ENCODE assay signal across 10 mouse cellular contexts in the genomic region with DNA sequence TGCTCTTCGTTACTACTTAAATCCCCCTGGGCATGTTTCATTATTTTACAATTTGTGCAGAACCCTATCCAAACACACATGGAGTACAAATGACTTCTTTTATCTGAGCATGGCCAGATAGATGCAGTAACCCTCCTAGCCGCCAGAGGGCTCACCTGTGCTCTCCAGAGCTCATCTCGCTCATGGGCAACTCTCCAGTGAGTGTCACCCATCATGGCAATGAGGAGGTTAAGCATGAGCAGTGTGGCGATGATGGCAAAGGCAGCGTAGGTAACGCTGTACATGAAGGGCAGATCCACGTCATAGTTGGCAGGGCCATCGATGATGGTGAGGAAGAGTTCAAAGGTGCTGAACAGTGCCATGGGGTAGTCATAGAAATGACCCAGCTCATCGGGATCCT. TPM values are rescaled to one million over a fixed set of nuclear protein-coding genes. Genes with fewer than 3 reads are reported as not detected.
DNase-seq lines count a peak whose midpoint lies in the region; ATAC-seq lines count a peak whose summit lies in the region.
"Had no signal": no experiment of that assay in that cellular context is flagged by ENCODE, and none has a peak within 500 bp of the region (broad histone marks: within the 10 kb centered on the region; RNA-seq: fewer than 3 reads in every experiment).

No protein-coding gene starts in this region.

- no peak overlapping the region for H3K27ac ChIP-seq in midbrain, embryonic 11.5 days (ENCODE audit: low read depth, low read length)
- no peak overlapping the region for H3K27ac ChIP-seq in midbrain, embryonic 10.5 days (replicated peaks)
- H3K27ac ChIP-seq: neural tube, embryonic 13.5 days had no signal

- no peak overlapping the region for H3K9ac ChIP-seq in midbrain, embryonic 11.5 days (ENCODE audit: low read length)
- H3K9ac ChIP-seq: neural tube, embryonic 13.5 days had no signal

- no peaks in the 10 kb centered on the region for H3K36me3 ChIP-seq in midbrain, embryonic 11.5 days (ENCODE audit: control insufficient read depth, insufficient read depth, low read length)
- peaks cover 18% of the 10 kb centered on the region; the same call in 1 of the 2 replicates for H3K36me3 ChIP-seq in midbrain, embryonic 10.5 days

- peak; percentile 4 for DNase-seq in embryo, embryonic 11 days
- no peak for DNase-seq in embryo, embryonic 10 days (ENCODE audit: low spot score)
- peak; percentile 80 for DNase-seq in midbrain, embryonic 11.5 days (ENCODE audit: low spot score, missing footprints)
- DNase-seq in midbrain, embryonic 10.5 days (ENCODE audit: low spot score) = no peak
- no peak for DNase-seq in ovary, postnatal 14 days (ENCODE audit: low spot score)
- no peak for DNase-seq in layer of hippocampus, adult 18-20 months (ENCODE audit: low spot score in 2 of 2)

- no peaks in the 10 kb centered on the region for H3K9me3 ChIP-seq in midbrain, embryonic 11.5 days (ENCODE audit: control insufficient read depth, low read length)
- no peaks in the 10 kb centered on the region for H3K9me3 ChIP-seq in midbrain, embryonic 10.5 days (replicated peaks)
- H3K9me3 ChIP-seq: neural tube, embryonic 13.5 days had no signal

- WGBS in midbrain, embryonic 11.5 days = 71% methylated on average over 9 of the region's 9 CpGs
- 69% methylated on average over 9 of the region's 9 CpGs for WGBS in midbrain, embryonic 10.5 days

- H3K4me1 ChIP-seq in midbrain, embryonic 11.5 days (ENCODE audit: control insufficient read depth, insufficient read depth, low read length) = no peaks in the 10 kb centered on the region
- H3K4me1 ChIP-seq in midbrain, embryonic 10.5 days = no peaks in the 10 kb centered on the region
- H3K4me1 ChIP-seq: neural tube, embryonic 13.5 days had no signal

- no peak overlapping the region for H3K4me3 ChIP-seq in midbrain, embryonic 11.5 days (ENCODE audit: low read depth, low read length)
- H3K4me3 ChIP-seq in midbrain, embryonic 10.5 days = no peak overlapping the region
- H3K4me3 ChIP-seq: neural tube, embryonic 13.5 days had no signal

- ATAC-seq in midbrain, embryonic 11.5 days (ENCODE audit: low FRiP score) = peak; percentile 47; the same call in 1 of the 2 replicates
- peak; percentile 84 for ATAC-seq in erythroblast, adult 5-6 weeks (replicated peaks; ENCODE audit: low FRiP score, poor library complexity, severe bottlenecking)
- ATAC-seq in megakaryocyte progenitor cell, adult 5-6 weeks (replicated peaks; ENCODE audit: poor library complexity) = peak; percentile 92

- no peak overlapping the region for H3K4me2 ChIP-seq in midbrain, embryonic 11.5 days
- H3K4me2 ChIP-seq: neural tube, embryonic 13.5 days had no signal

- no peaks in the 10 kb centered on the region for H3K27me3 ChIP-seq in midbrain, embryonic 11.5 days (ENCODE audit: control insufficient read depth, insufficient read depth, low read length)
- H3K27me3 ChIP-seq in midbrain, embryonic 10.5 days (ENCODE audit: low read depth, poor library complexity, severe bottlenecking) = no peaks in the 10 kb centered on the region
- H3K27me3 ChIP-seq: neural tube, embryonic 13.5 days had no signal

RNA-seq across cellular contexts. Expression of gene Trpv6, which starts 13.5 kb away (rescaled TPM):
- 0.26 and 0.27 TPM in 2 replicates for polyA plus RNA-seq in midbrain, embryonic 11.5 days (2014; fragmentation: Nextera tagmentation; extraction: Ambion mirVana)
- polyA plus RNA-seq in midbrain, embryonic 10.5 days (2016; fragmentation: Nextera tagmentation; extraction: Ambion mirVana) = 0.10 and 0.27 TPM in 2 replicates
- total RNA-seq in erythroblast, adult 5-6 weeks (2015; ENCODE audit: low replicate concordance) = not detected in 2 replicates
- total RNA-seq in erythroblast, adult 5-6 weeks (2017; ENCODE audit: low replicate concordance) = not detected in 2 replicates
- not detected in 2 replicates for total RNA-seq in megakaryocyte progenitor cell, adult 5-6 weeks (2015)
- total RNA-seq in megakaryocyte progenitor cell, adult 5-6 weeks (2017) = not detected in 2 replicates
- total RNA-seq in layer of hippocampus, adult 18-20 months (2021) = under 1 TPM; 0.59 to 0.81 TPM

RNA-seq across cellular contexts. Expression of gene Ephb6, which starts 17.4 kb away (rescaled TPM):
- polyA plus RNA-seq in midbrain, embryonic 11.5 days (2014; fragmentation: Nextera tagmentation; extraction: Ambion mirVana) = 9.9 and 10.7 TPM in 2 replicates
- polyA plus RNA-seq in midbrain, embryonic 10.5 days (2016; fragmentation: Nextera tagmentation; extraction: Ambion mirVana) = 13.9 and 17.0 TPM in 2 replicates
- not detected in 2 replicates for total RNA-seq in erythroblast, adult 5-6 weeks (2015; ENCODE audit: low replicate concordance)
- 0.28 TPM in 1 of 2 replicates, not detected in the other for total RNA-seq in erythroblast, adult 5-6 weeks (2017; ENCODE audit: low replicate concordance)
- 0.15 and 4.2 TPM in 2 replicates for total RNA-seq in megakaryocyte progenitor cell, adult 5-6 weeks (2015)
- total RNA-seq in megakaryocyte progenitor cell, adult 5-6 weeks (2017) = 1.7 and 2.6 TPM in 2 replicates
- total RNA-seq in layer of hippocampus, adult 18-20 months (2021) = 10 to 100 TPM; 75.5 to 80.5 TPM

RNA-seq across cellular contexts. Expression of gene Trpv5, which starts 57.9 kb away (rescaled TPM):
- polyA plus RNA-seq in midbrain, embryonic 11.5 days (2014; fragmentation: Nextera tagmentation; extraction: Ambion mirVana) = not detected in 2 replicates
- not detected in 2 replicates for polyA plus RNA-seq in midbrain, embryonic 10.5 days (2016; fragmentation: Nextera tagmentation; extraction: Ambion mirVana)
- total RNA-seq in erythroblast, adult 5-6 weeks (2015; ENCODE audit: low replicate concordance) = 2.5 and 5.0 TPM in 2 replicates
- 3.2 and 4.5 TPM in 2 replicates for total RNA-seq in erythroblast, adult 5-6 weeks (2017; ENCODE audit: low replicate concordance)
- 0.10 TPM in 1 of 2 replicates, not detected in the other for total RNA-seq in megakaryocyte progenitor cell, adult 5-6 weeks (2015)
- total RNA-seq in megakaryocyte progenitor cell, adult 5-6 weeks (2017) = not detected in 2 replicates
- not detected for total RNA-seq in layer of hippocampus, adult 18-20 months (2021)
- polyA plus RNA-seq: heart, embryonic 16.5 days; neural tube, embryonic 13.5 days had no signal

Comparison
In these comparisons a context has a peak if more than half of its experiments do, and no peak if none do; other contexts are left out.
1. DNase-seq: peak in embryo, embryonic 11 days (single experiment) and midbrain, embryonic 11.5 days (single experiment); none in embryo, embryonic 10 days (single experiment), midbrain, embryonic 10.5 days (single experiment), ovary, postnatal 14 days (single experiment) and layer of hippocampus, adult 18-20 months (0 of 2).
2. RNA of gene Ephb6, which starts 17.4 kb away (total RNA-seq): 75.5 to 80.5 TPM in layer of hippocampus, adult 18-20 months; 0.15 to 4.2 TPM in megakaryocyte progenitor cell, adult 5-6 weeks and 0.28 TPM in erythroblast, adult 5-6 weeks; every median in the first group is over 10 times any median in the second.
3. Peak in every context shown above with its lines, with median percentiles within 50 percentile points of each other: ATAC-seq.